Mouse (Mus musculus): Measurements from ENCODE around the gene Tmem132d. TPM values are rescaled to one million over a fixed set of nuclear protein-coding genes. Genes with fewer than 3 reads are reported as not detected.

Gene Tmem132d
- polyA plus RNA-seq (2021; fragmentation: Nextera tagmentation), result 0.88 and 1.1 TPM in 2 replicates
- long read RNA-seq, experiment 1, partial matches to known transcripts, result 0 of 4 reads
- long read RNA-seq, experiment 1, other reads (novel, unspliced or antisense), result 4 of 4 reads
- long read RNA-seq, experiment 2, partial matches to known transcripts, result 2 of 9 reads
- long read RNA-seq, experiment 2, other reads (novel, unspliced or antisense), result 7 of 9 reads

GRCm38 (mm10) chr5:128432916-128433315 is at the start of gene Tmem132d:
Gene Tmem132d, minus strand, starts transcription at chr5:128433077.

Other genes starting within 250 kb of the Tmem132d start
- gene Fzd10, start 167.8 kb upstream of the Tmem132d start, polyA plus RNA-seq (2021; fragmentation: Nextera tagmentation), result 0.06 and 0.08 TPM in 2 replicates